Mouse (Mus musculus): ENCODE measurements around the gene Hoxd11. TPM values are rescaled to one million over a fixed set of nuclear protein-coding genes. Genes with fewer than 3 reads are reported as not detected.
A peak's percentile ranks its signal among the peaks of the same experiment; 100 is the strongest.

Hoxd11 gene
- total RNA-seq, 2 experiments from 2014 or later, result not detected

- DNase-seq, result peak in 1 of 2 experiments; percentile 51
- intact Hi-C loops (cut with DNase I), result loop anchor here (5.0 to 10.0 kb wide), 2 partner anchors 258 to 1070 kb away; no protein-coding TSS in a partner anchor
Observed at GRCm38 (mm10) chr2:74704393-74704998, 25.1 kb downstream of the Hoxd11 start, which contains the start of gene Hoxd8. Gene Hoxd8 (plus strand): TSS chr2:74704615.

- peak in 1 of 2 experiments; percentile 61 for DNase-seq
- intact Hi-C loops (cut with DNase I), result loop anchor here (5.0 to 10.0 kb wide), 2 partner anchors 257 to 1070 kb away; no protein-coding TSS in a partner anchor
Observed at GRCm38 (mm10) chr2:74704999-74705466, 25.7 kb downstream of the Hoxd11 start.

GRCm38 (mm10) chr2:74705467-74706089 is 26.2 kb downstream of the Hoxd11 start:
- intact Hi-C loops (cut with DNase I), result loop anchor here (10.0 kb wide), 1 partner anchor 1069 kb away; no protein-coding TSS in a partner anchor
- DNase-seq, result no peak

- intact Hi-C loops (cut with DNase I), result loop anchor here (10.0 kb wide), 1 partner anchor 1068 kb away; no protein-coding TSS in a partner anchor
- DNase-seq, result no peak
Observed at GRCm38 (mm10) chr2:74706393-74706960, 27.1 kb downstream of the Hoxd11 start.

GRCm38 (mm10) chr2:74707599-74707998 is 28.2 kb downstream of the Hoxd11 start:
- intact Hi-C loops (cut with DNase I), result loop anchor here (10.0 kb wide), 1 partner anchor 1067 kb away; no protein-coding TSS in a partner anchor
- no peak for DNase-seq

GRCm38 (mm10) chr2:74708676-74709075 is 29.3 kb downstream of the Hoxd11 start:
- DNase-seq, result no peak

GRCm38 (mm10) chr2:74709465-74710419 is 30.4 kb downstream of the Hoxd11 start:
- intact Hi-C loops (cut with DNase I), result loop anchor here (10.0 kb wide), 1 partner anchor 1065 kb away; no protein-coding TSS in a partner anchor
- DNase-seq, result no peak

More at GRCm38 (mm10) chr2:74708676-74709075, 29.3 kb downstream of the Hoxd11 start:
- intact Hi-C loops (cut with DNase I), result loop anchor here (10.0 kb wide), 1 partner anchor 1066 kb away; no protein-coding TSS in a partner anchor

GRCm38 (mm10) chr2:74710929-74711543 is 31.7 kb downstream of the Hoxd11 start:
- intact Hi-C loops (cut with DNase I), result no loop called here
- no peak for DNase-seq

- DNase-seq, result peak in 1 of 2 experiments; percentile 48
- intact Hi-C loops (cut with DNase I), result no loop called here
Observed at GRCm38 (mm10) chr2:74711721-74712621, 32.6 kb downstream of the Hoxd11 start, which contains the start of the genes Hoxd3 and Hoxd4. Gene Hoxd3 (plus strand): TSS chr2:74711927. Gene Hoxd4 (plus strand): TSS chr2:74711929.

- no peak for DNase-seq
- intact Hi-C loops (cut with DNase I), result no loop called here
Observed at GRCm38 (mm10) chr2:74713239-74714150, 34.1 kb downstream of the Hoxd11 start.

- intact Hi-C loops (cut with DNase I), result no loop called here
- DNase-seq, result no peak
Observed at GRCm38 (mm10) chr2:74714156-74714789, 34.9 kb downstream of the Hoxd11 start.

GRCm38 (mm10) chr2:74714881-74715280 is 35.5 kb downstream of the Hoxd11 start:
- no peak for DNase-seq
- intact Hi-C loops (cut with DNase I), result loop anchor here (1.0 kb wide), 2 partner anchors 249 to 423 kb away; no protein-coding TSS in a partner anchor

GRCm38 (mm10) chr2:74715504-74716241 is 36.3 kb downstream of the Hoxd11 start:
- DNase-seq, result peak; percentile 87 to 95
- intact Hi-C loops (cut with DNase I), result loop anchor here (1.0 to 2.0 kb wide), 3 partner anchors 249 to 423 kb away; no protein-coding TSS in a partner anchor

GRCm38 (mm10) chr2:74720384-74720783 is 41.0 kb downstream of the Hoxd11 start:
- intact Hi-C loops (cut with DNase I), result no loop called here
- no peak for DNase-seq

GRCm38 (mm10) chr2:74720955-74721491 is 41.7 kb downstream of the Hoxd11 start:
- intact Hi-C loops (cut with DNase I), result no loop called here
- DNase-seq, result no peak

GRCm38 (mm10) chr2:74721882-74722281 is 42.5 kb downstream of the Hoxd11 start:
- intact Hi-C loops (cut with DNase I), result no loop called here

More at GRCm38 (mm10) chr2:74721882-74722281, 42.5 kb downstream of the Hoxd11 start:
- no peak for DNase-seq

All from heart, postnatal 14 days (tissue).